Mouse (Mus musculus): Measurements from ENCODE around the gene Tmem132d.

DNA sequence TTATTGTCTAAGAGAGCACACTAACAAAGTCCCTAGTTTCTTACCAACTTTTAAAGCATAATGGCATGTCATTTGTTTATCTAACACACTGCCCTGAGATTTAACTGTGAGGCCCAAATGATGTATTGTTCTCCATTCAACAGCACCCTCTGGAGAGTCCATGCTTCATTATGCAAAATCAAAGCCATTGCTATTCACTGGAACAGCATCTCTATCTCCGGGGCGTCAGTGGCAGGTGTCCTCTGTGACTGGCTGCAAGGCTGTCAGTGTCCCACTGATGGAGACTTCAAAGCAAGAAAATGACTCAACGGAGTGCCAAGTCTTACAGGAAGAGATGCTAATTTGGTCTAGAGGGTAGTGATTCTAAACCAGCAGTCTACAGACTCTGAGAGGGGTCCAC is 508.8 kb downstream of the Tmem132d start:
- TF ChIP-seq CTCF (IDR thresholded peaks at IDR 0.05; ENCODE audit: borderline replicate concordance, insufficient read depth, low read depth, low read length) (no peak), POLR2A (IDR thresholded peaks at IDR 0.05; ENCODE audit: borderline replicate concordance, insufficient read depth, low read length) (no peak)
